Mouse (Mus musculus): ENCODE data around the gene Tmem159. TPM values are rescaled to one million over a fixed set of nuclear protein-coding genes. Genes with fewer than 3 reads are reported as not detected.
A peak's percentile ranks its signal among the peaks of the same experiment; 100 is the strongest.

The Tmem159 gene
- polyA plus RNA-seq, 1 experiment from 2014 or later = 23.6 TPM

- ATAC-seq (ENCODE audit: low FRiP score) (no peak), DNase-seq (ENCODE audit: low spot score, missing footprints) (no peak)
- WGBS = 44% methylated on average over 2 of the region's 2 CpGs
- H3K4me2 ChIP-seq = no peak overlapping the region
- H3K27ac ChIP-seq (ENCODE audit: low read depth, low read length) = no peak overlapping the region
- H3K4me1 ChIP-seq (ENCODE audit: control insufficient read depth, insufficient read depth, low read length) = peaks cover 6% of the 10 kb centered on the region; the same call in 1 of the 2 replicates
- H3K4me3 ChIP-seq (ENCODE audit: low read depth, low read length) = no peak overlapping the region
- H3K27me3 ChIP-seq (ENCODE audit: control insufficient read depth, insufficient read depth, low read length) = no peaks in the 10 kb centered on the region; the same call in 1 of the 2 replicates
- no peaks in the 10 kb centered on the region for H3K36me3 ChIP-seq (ENCODE audit: control insufficient read depth, insufficient read depth, low read length)
- H3K9me3 ChIP-seq (ENCODE audit: control insufficient read depth, low read length) = no peaks in the 10 kb centered on the region
- H3K9ac ChIP-seq (ENCODE audit: low read length) = no peak overlapping the region
Observed at GRCm38 (mm10) chr7:120156841-120157409, 54.8 kb downstream of the Tmem159 start.

GRCm38 (mm10) chr7:120157575-120158061 is 55.5 kb downstream of the Tmem159 start:
- Histone ChIP-seq H3K27me3 (ENCODE audit: control insufficient read depth, insufficient read depth, low read length) (no peaks in the 10 kb centered on the region; the same call in 1 of the 2 replicates), H3K4me1 (ENCODE audit: control insufficient read depth, insufficient read depth, low read length) (peaks cover 6% of the 10 kb centered on the region; the same call in 1 of the 2 replicates), H3K36me3 (ENCODE audit: control insufficient read depth, insufficient read depth, low read length) (no peaks in the 10 kb centered on the region), H3K4me3 (ENCODE audit: low read depth, low read length) (no peak overlapping the region), H3K27ac (ENCODE audit: low read depth, low read length) (no peak overlapping the region), H3K9me3 (ENCODE audit: control insufficient read depth, low read length) (no peaks in the 10 kb centered on the region), H3K4me2 (no peak overlapping the region), H3K9ac (ENCODE audit: low read length) (no peak overlapping the region)
- WGBS = 36% methylated on average over 5 of the region's 5 CpGs
- DNase-seq (ENCODE audit: low spot score, missing footprints) (peak; percentile 83), ATAC-seq (ENCODE audit: low FRiP score) (peak; percentile 74)

GRCm38 (mm10) chr7:120158121-120158613 is 56.0 kb downstream of the Tmem159 start:
- no peak overlapping the region for H3K9ac ChIP-seq (ENCODE audit: low read length)
- H3K36me3 ChIP-seq (ENCODE audit: control insufficient read depth, insufficient read depth, low read length) = no peaks in the 10 kb centered on the region
- peaks cover 6% of the 10 kb centered on the region; the same call in 1 of the 2 replicates for H3K4me1 ChIP-seq (ENCODE audit: control insufficient read depth, insufficient read depth, low read length)
- DNase-seq (ENCODE audit: low spot score, missing footprints) (no peak), ATAC-seq (ENCODE audit: low FRiP score) (no peak; the same call in 1 of the 2 replicates)
- no peak overlapping the region for H3K4me2 ChIP-seq
- no peaks in the 10 kb centered on the region; the same call in 1 of the 2 replicates for H3K27me3 ChIP-seq (ENCODE audit: control insufficient read depth, insufficient read depth, low read length)
- no peaks in the 10 kb centered on the region for H3K9me3 ChIP-seq (ENCODE audit: control insufficient read depth, low read length)
- no peak overlapping the region for H3K27ac ChIP-seq (ENCODE audit: low read depth, low read length)
- WGBS = 33% methylated on average over 4 of the region's 4 CpGs
- no peak overlapping the region for H3K4me3 ChIP-seq (ENCODE audit: low read depth, low read length)

- peak; percentile 6 for DNase-seq (ENCODE audit: low spot score, missing footprints)
- Histone ChIP-seq H3K4me2 (no peak overlapping the region), H3K27ac (ENCODE audit: low read depth, low read length) (no peak overlapping the region), H3K9me3 (ENCODE audit: control insufficient read depth, low read length) (no peaks in the 10 kb centered on the region), H3K27me3 (ENCODE audit: control insufficient read depth, insufficient read depth, low read length) (no peaks in the 10 kb centered on the region; the same call in 1 of the 2 replicates), H3K36me3 (ENCODE audit: control insufficient read depth, insufficient read depth, low read length) (no peaks in the 10 kb centered on the region), H3K4me3 (ENCODE audit: low read depth, low read length) (no peak overlapping the region), H3K4me1 (ENCODE audit: control insufficient read depth, insufficient read depth, low read length) (no peaks in the 10 kb centered on the region), H3K9ac (ENCODE audit: low read length) (no peak overlapping the region)
- no peak for ATAC-seq (ENCODE audit: low FRiP score)
- 88% methylated on average over 11 of the region's 11 CpGs for WGBS
Observed at GRCm38 (mm10) chr7:120163581-120164251, 61.6 kb downstream of the Tmem159 start.

Other genes starting within 250 kb of the Tmem159 start
- gene Lyrm1, start 206.5 kb upstream of the Tmem159 start, polyA plus RNA-seq (2014; fragmentation: Nextera tagmentation; extraction: Ambion mirVana) = 13.1 and 14.4 TPM in 2 replicates
- 10.5 and 11.1 TPM in 2 replicates for gene Dcun1d3, start 206.1 kb upstream of the Tmem159 start, polyA plus RNA-seq (2014; fragmentation: Nextera tagmentation; extraction: Ambion mirVana)
- gene Dnah3, start 7.1 kb upstream of the Tmem159 start, polyA plus RNA-seq (2014; fragmentation: Nextera tagmentation; extraction: Ambion mirVana) = 0.03 TPM in 1 of 2 replicates, not detected in the other
- gene Zp2, start 42.9 kb downstream of the Tmem159 start, polyA plus RNA-seq (2014; fragmentation: Nextera tagmentation; extraction: Ambion mirVana) = not detected in 2 replicates
- gene Anks4b, start 71.5 kb downstream of the Tmem159 start, polyA plus RNA-seq (2014; fragmentation: Nextera tagmentation; extraction: Ambion mirVana) = not detected in 2 replicates
- gene Crym, start 99.8 kb downstream of the Tmem159 start, polyA plus RNA-seq (2014; fragmentation: Nextera tagmentation; extraction: Ambion mirVana) = 27.3 and 28.9 TPM in 2 replicates
- 0.26 TPM in 1 of 2 replicates, not detected in the other for gene Abca14, start 101.6 kb downstream of the Tmem159 start, polyA plus RNA-seq (2014; fragmentation: Nextera tagmentation; extraction: Ambion mirVana)
- gene Abca15, start 226.3 kb downstream of the Tmem159 start, polyA plus RNA-seq (2014; fragmentation: Nextera tagmentation; extraction: Ambion mirVana) = not detected in 2 replicates

Measured in midbrain, embryonic 11.5 days (tissue).